Mouse (Mus musculus) MEL (cell line): Measurements from ENCODE around the gene Idh3b. TPM values are rescaled to one million over a fixed set of nuclear protein-coding genes. Genes with fewer than 3 reads are reported as not detected.

ENCODE experiments used
- DNase-seq: peaks from one replicate; pipeline ENCODE4 v3.0.0; 2011; ENCODE audit warnings: low read depth, low spot score
- H3K27ac ChIP-seq: 2 replicates; pipeline ENCODE4 v1.5.1; 2012; ENCODE audit warnings: low read depth, mild to moderate bottlenecking, control low read depth, low read length, moderate library complexity; ENCODE audit not compliant: control insufficient read depth
- H3K27me3 ChIP-seq, 2 experiments: fragments of 150-350 bp in 1 of 2; sonication (generic) in 1 of 2; 2 replicates each; pipeline ENCODE4 v1.6.1; 2012; ENCODE audit warnings: low read length in 2 of 2, mild to moderate bottlenecking in 2 of 2, improper control_type of control experiment in 1 of 2, moderate library complexity in 1 of 2; ENCODE audit not compliant: insufficient read depth in 2 of 2, control insufficient read depth in 1 of 2
- H3K36me3 ChIP-seq, 2 experiments: 2 replicates each; pipeline ENCODE4 v1.6.1; 2012 to 2014; ENCODE audit warnings: low read length in 2 of 2, improper control_type of control experiment in 1 of 2, inconsistent platforms in 1 of 2, mild to moderate bottlenecking in 1 of 2; ENCODE audit not compliant: insufficient read depth in 2 of 2, control insufficient read depth in 1 of 2
- H3K4me1 ChIP-seq, 2 experiments: fragments of 150-350 bp in 1 of 2; sonication (generic) in 1 of 2; 2 replicates each; pipeline ENCODE4 v1.6.1; 2012; ENCODE audit warnings: low read length in 2 of 2, improper control_type of control experiment in 1 of 2, mild to moderate bottlenecking in 1 of 2; ENCODE audit not compliant: insufficient read depth in 2 of 2, control insufficient read depth in 1 of 2
- H3K4me3 ChIP-seq, 2 experiments: fragments of 150-350 bp in 1 of 2; sonication (generic) in 1 of 2; 2 replicates each; pipeline ENCODE4 v1.5.1; 2012; ENCODE audit warnings: low read depth in 2 of 2, low read length in 2 of 2, mild to moderate bottlenecking in 2 of 2, moderate library complexity in 2 of 2, control low read depth in 1 of 2, improper control_type of control experiment in 1 of 2; ENCODE audit not compliant: control insufficient read depth in 1 of 2, insufficient read depth in 1 of 2
- H3K79me2 ChIP-seq: 2 replicates; pipeline ENCODE4 v1.6.1; 2012; ENCODE audit warnings: mild to moderate bottlenecking, low read length, moderate library complexity; ENCODE audit not compliant: control insufficient read depth, poor library complexity, insufficient read depth
- H3K9ac ChIP-seq: 2 replicates; pipeline ENCODE4 v1.6.1; 2012; ENCODE audit warnings: low read depth, mild to moderate bottlenecking, control low read depth, low read length, moderate library complexity; ENCODE audit not compliant: control insufficient read depth, poor library complexity, severe bottlenecking
- H3K9me3 ChIP-seq: fragments of 150-350 bp; sonication (generic); replicated peaks from 2 replicates; pipeline ENCODE4 v1.6.1; 2012; ENCODE audit warnings: mild to moderate bottlenecking, low read length, improper control_type of control experiment, moderate library complexity; ENCODE audit not compliant: insufficient read depth
- BHLHE40 ChIP-seq: IDR thresholded peaks from 2 replicates; pipeline ENCODE4 v1.6.1; 2012; ENCODE audit warnings: low read depth, mild to moderate bottlenecking, inconsistent platforms, low read length, improper control_type of control experiment, borderline replicate concordance
- CHD1 ChIP-seq: IDR thresholded peaks from 2 replicates; pipeline ENCODE4 v1.6.1; 2012; ENCODE audit warnings: low read depth, mild to moderate bottlenecking, inconsistent platforms, low read length, improper control_type of control experiment
- ELF1 ChIP-seq: IDR thresholded peaks from 2 replicates; pipeline ENCODE4 v1.6.1; 2014; ENCODE audit warnings: low read depth, mild to moderate bottlenecking, inconsistent platforms, low read length, improper control_type of control experiment, moderate library complexity
- EP300 ChIP-seq, 2 experiments: IDR thresholded peaks; 2 replicates each; pipeline ENCODE4 v1.6.1; 2011; ENCODE audit warnings: improper control_type of control experiment in 2 of 2, low read length in 2 of 2, low read depth in 1 of 2, mild to moderate bottlenecking in 1 of 2
- ETS1 ChIP-seq: IDR thresholded peaks from 2 replicates; pipeline ENCODE4 v1.6.1; 2012; ENCODE audit warnings: low read depth, mild to moderate bottlenecking, inconsistent platforms, low read length, improper control_type of control experiment, moderate library complexity
- GABPA ChIP-seq: IDR thresholded peaks from 2 replicates; pipeline ENCODE4 v1.6.1; 2012; ENCODE audit warnings: low read depth, mild to moderate bottlenecking, inconsistent platforms, low read length, improper control_type of control experiment, moderate library complexity
- GATA1 ChIP-seq: IDR thresholded peaks from 2 replicates; pipeline ENCODE4 v1.6.1; 2011; ENCODE audit warnings: low read depth, low read length, improper control_type of control experiment
- HCFC1 ChIP-seq: IDR thresholded peaks from 2 replicates; pipeline ENCODE4 v1.6.1; 2012; ENCODE audit warnings: low read depth, mild to moderate bottlenecking, inconsistent platforms, low read length, improper control_type of control experiment, moderate library complexity
- KAT2A ChIP-seq: conservative IDR thresholded peaks from 2 replicates; pipeline ENCODE4 v1.6.1; 2012; ENCODE audit warnings: low read depth, low read length, improper control_type of control experiment, inconsistent platforms
- MAFK ChIP-seq: IDR thresholded peaks from 2 replicates; pipeline ENCODE4 v1.6.1; 2011; ENCODE audit warnings: low read depth, mild to moderate bottlenecking, low read length, improper control_type of control experiment, borderline replicate concordance
- MAX ChIP-seq: IDR thresholded peaks from 2 replicates; pipeline ENCODE4 v1.6.1; 2011; ENCODE audit warnings: low read length, improper control_type of control experiment
- MAZ ChIP-seq: IDR thresholded peaks from 2 replicates; pipeline ENCODE4 v1.6.1; 2012; ENCODE audit warnings: low read depth, mild to moderate bottlenecking, inconsistent platforms, low read length, improper control_type of control experiment
- MXI1 ChIP-seq: IDR thresholded peaks from 2 replicates; pipeline ENCODE4 v1.6.1; 2011; ENCODE audit warnings: mild to moderate bottlenecking, low read depth, low read length, improper control_type of control experiment
- MYB ChIP-seq: IDR thresholded peaks from 2 replicates; pipeline ENCODE4 v1.6.1; 2011; ENCODE audit warnings: mild to moderate bottlenecking, low read depth, low read length, improper control_type of control experiment
- MYC ChIP-seq: IDR thresholded peaks from 2 replicates; pipeline ENCODE4 v1.6.1; 2011; ENCODE audit warnings: low read depth, mild to moderate bottlenecking, low read length, improper control_type of control experiment, moderate library complexity
- NRF1 ChIP-seq: IDR thresholded peaks from 2 replicates; pipeline ENCODE4 v1.6.1; 2014; ENCODE audit warnings: low read depth, mild to moderate bottlenecking, inconsistent platforms, low read length, improper control_type of control experiment, moderate library complexity; ENCODE audit not compliant: poor library complexity, insufficient read depth, severe bottlenecking
- POLR2A ChIP-seq, 2 experiments: IDR thresholded peaks; 2 replicates each; pipeline ENCODE4 v1.6.1; 2011 to 2012; ENCODE audit warnings: low read length in 2 of 2, mild to moderate bottlenecking in 2 of 2, control low read depth in 1 of 2, improper control_type of control experiment in 1 of 2, low read depth in 1 of 2, moderate library complexity in 1 of 2; ENCODE audit not compliant: control insufficient read depth in 1 of 2, insufficient read depth in 1 of 2, poor library complexity in 1 of 2
- POLR2AphosphoS5 ChIP-seq: IDR thresholded peaks from 2 replicates; pipeline ENCODE4 v1.6.1; 2012; ENCODE audit warnings: low read depth, borderline replicate concordance, mild to moderate bottlenecking, inconsistent platforms, low read length, moderate library complexity, mixed read lengths
- RAD21 ChIP-seq: IDR thresholded peaks from 2 replicates; pipeline ENCODE4 v1.6.1; 2011; ENCODE audit warnings: mild to moderate bottlenecking, low read depth, low read length, improper control_type of control experiment
- RCOR1 ChIP-seq: IDR thresholded peaks from 2 replicates; pipeline ENCODE4 v1.6.1; 2012; ENCODE audit warnings: low read depth, mild to moderate bottlenecking, inconsistent platforms, low read length, improper control_type of control experiment
- SIN3A ChIP-seq: IDR thresholded peaks from 2 replicates; pipeline ENCODE4 v1.6.1; 2012; ENCODE audit warnings: low read length, improper control_type of control experiment, inconsistent platforms
- SMC3 ChIP-seq: IDR thresholded peaks from 2 replicates; pipeline ENCODE4 v1.6.1; 2011; ENCODE audit warnings: low read depth, low read length, improper control_type of control experiment
- TAL1 ChIP-seq: IDR thresholded peaks from 2 replicates; pipeline ENCODE4 v1.6.1; 2012; ENCODE audit warnings: mild to moderate bottlenecking, inconsistent platforms, low read length, moderate library complexity, mixed read lengths
- TBP ChIP-seq: IDR thresholded peaks from 2 replicates; pipeline ENCODE4 v1.8.0; 2011; ENCODE audit warnings: low read depth, low read length, improper control_type of control experiment
- TCF12 ChIP-seq: IDR thresholded peaks from 2 replicates; pipeline ENCODE4 v1.6.1; 2014; ENCODE audit warnings: low read depth, mild to moderate bottlenecking, inconsistent platforms, low read length, improper control_type of control experiment, moderate library complexity
- UBTF ChIP-seq: IDR thresholded peaks from 2 replicates; pipeline ENCODE4 v1.6.1; 2012; ENCODE audit warnings: low read depth, mild to moderate bottlenecking, inconsistent platforms, low read length, improper control_type of control experiment, moderate library complexity, borderline replicate concordance; ENCODE audit not compliant: insufficient read depth
- USF1 ChIP-seq: IDR thresholded peaks from 2 replicates; pipeline ENCODE4 v1.6.1; 2014; ENCODE audit warnings: low read depth, mild to moderate bottlenecking, inconsistent platforms, low read length, improper control_type of control experiment, moderate library complexity
- USF2 ChIP-seq, 2 experiments: IDR thresholded peaks; 2 replicates each; pipeline ENCODE4 v1.6.1; 2011 to 2012; ENCODE audit warnings: improper control_type of control experiment in 2 of 2, low read length in 2 of 2, borderline replicate concordance in 1 of 2, inconsistent platforms in 1 of 2, low read depth in 1 of 2, mild to moderate bottlenecking in 1 of 2; ENCODE audit not compliant: insufficient read depth in 1 of 2
- ZC3H11A ChIP-seq: IDR thresholded peaks from 2 replicates; pipeline ENCODE4 v1.6.1; 2012; ENCODE audit warnings: low read depth, mild to moderate bottlenecking, inconsistent platforms, low read length, improper control_type of control experiment
- ZMIZ1 ChIP-seq: IDR thresholded peaks from 2 replicates; pipeline ENCODE4 v1.6.1; 2012; ENCODE audit warnings: low read depth, mild to moderate bottlenecking, inconsistent platforms, low read length, improper control_type of control experiment, moderate library complexity
- ZNF384 ChIP-seq: IDR thresholded peaks from 2 replicates; pipeline ENCODE4 v1.6.1; 2012; ENCODE audit warnings: low read depth, mild to moderate bottlenecking, inconsistent platforms, low read length, improper control_type of control experiment
- polyA plus RNA-seq, 2 experiments: library from polyadenylated mRNA; stranded (reverse) in 1 of 2; unstranded in 1 of 2; fragments of >175 nt in 1 of 2; fragments of >200 nt in 1 of 2; gene quantifications; 2 replicates each; pipeline versions ENCODE4 v1.2.1 to v1.2.4; 2012; ENCODE audit warnings: low replicate concordance in 2 of 2, low read depth in 1 of 2; ENCODE audit not compliant: insufficient read length in 2 of 2, insufficient read depth in 1 of 2, missing spikeins in 1 of 2
- total RNA-seq: library from RNA; depleted of rRNA; stranded (reverse); fragments of 300-350 nt; gene quantifications from 2 replicates; pipeline ENCODE4 v1.2.3, GENCODE M21; 2012

The Idh3b gene
- total and polyA plus RNA-seq, 3 experiments: 210 to 1,030 (median 551) TPM

DNA sequence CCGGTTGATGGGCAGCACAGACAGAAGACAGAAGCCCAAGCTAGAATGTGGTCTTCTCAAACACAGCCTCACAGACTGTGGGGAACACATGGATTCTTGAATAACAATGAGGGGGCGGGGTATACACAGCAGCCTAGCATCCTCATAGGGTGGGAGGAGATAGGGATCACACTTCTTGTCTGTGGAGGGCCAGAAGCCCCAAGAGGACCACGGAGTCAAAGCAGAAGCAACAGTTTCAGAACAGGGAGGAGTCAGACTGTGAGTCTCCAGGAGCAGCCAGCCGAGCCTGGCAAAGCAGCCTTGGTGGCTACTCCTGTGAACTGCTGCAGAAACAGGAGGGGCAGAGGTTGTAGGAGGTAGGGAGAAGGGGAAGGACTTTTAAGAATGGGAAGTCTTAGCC, 9.1 kb upstream of the Idh3b start:
- H3K27ac ChIP-seq: peak overlapping the region; percentile 22
- H3K27me3 ChIP-seq: no peaks in the 10 kb centered on the region
- peaks cover 6 to 17% of the 10 kb centered on the region in 2 experiments; a peak in 3 of 4 replicates for H3K4me1 ChIP-seq

DNA sequence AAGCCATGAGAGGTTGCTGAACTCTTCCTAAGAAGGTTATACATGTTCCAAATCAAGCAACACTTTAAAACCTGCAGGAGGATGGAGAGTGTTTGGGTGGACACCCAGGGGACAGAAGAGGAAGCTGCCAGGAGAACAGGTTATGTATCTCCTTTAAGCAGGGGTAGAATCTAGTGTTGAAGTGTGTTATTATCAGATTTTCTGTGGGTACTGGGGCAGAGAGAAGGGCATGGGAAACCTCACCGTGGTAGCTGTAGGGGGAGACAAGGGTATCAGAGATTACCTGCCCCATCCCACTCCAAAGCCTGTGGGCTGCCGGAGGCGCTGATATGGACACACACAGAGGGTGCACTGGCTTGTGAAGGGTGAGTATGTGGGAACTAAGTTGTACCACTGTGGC, 8.7 kb upstream of the Idh3b start:
- no peaks in the 10 kb centered on the region for H3K79me2 ChIP-seq
- no peak overlapping the region for H3K9ac ChIP-seq
- H3K9me3 ChIP-seq: no peaks in the 10 kb centered on the region
- peak overlapping the region; percentile 22; the same call in 1 of the 2 replicates for H3K27ac ChIP-seq
- DNase-seq: no peak
- H3K36me3 ChIP-seq: peaks cover 0 to 9% of the 10 kb centered on the region in 2 experiments; a peak in 2 of 4 replicates
- H3K4me1 ChIP-seq: peaks cover 6 to 17% of the 10 kb centered on the region in 2 experiments; a peak in 3 of 4 replicates
- no peaks in the 10 kb centered on the region for H3K27me3 ChIP-seq
- no peak overlapping the region for H3K4me3 ChIP-seq
- no peak for TF ChIP-seq ZC3H11A
- no peak for TF ChIP-seq BHLHE40
- TF ChIP-seq TBP: no peak
- TF ChIP-seq EP300 (IDR thresholded peaks at IDR 0.05; ENCODE audit: low read depth in 1 of 2, low read length in 2 of 2): peak; percentile 55 to 58; a peak in 3 of 4 replicates
- no peak for TF ChIP-seq MAFK
- TF ChIP-seq TAL1: peak; percentile 38
- TF ChIP-seq ETS1: 0 out of 2 replicates have a peak, but pooled peaks have one; percentile 23
- TF ChIP-seq RCOR1: peak; percentile 44; the same call in 1 of the 2 replicates
- TF ChIP-seq USF1: no peak
- TF ChIP-seq USF2 (IDR thresholded peaks at IDR 0.05; ENCODE audit: borderline replicate concordance in 1 of 2, insufficient read depth in 1 of 2, low read depth in 1 of 2, low read length in 2 of 2): no peak
- TF ChIP-seq MYB: no peak
- TF ChIP-seq UBTF: no peak
- no peak for TF ChIP-seq ZMIZ1
- no peak for TF ChIP-seq MYC
- no peak for TF ChIP-seq POLR2A (IDR thresholded peaks at IDR 0.05; ENCODE audit: control insufficient read depth in 1 of 2, insufficient read depth in 1 of 2, low read depth in 1 of 2, low read length in 2 of 2, poor library complexity in 1 of 2)
- TF ChIP-seq POLR2AphosphoS5: no peak
- TF ChIP-seq SMC3: no peak
- TF ChIP-seq GABPA: no peak
- no peak for TF ChIP-seq MAX
- no peak for TF ChIP-seq ELF1
- TF ChIP-seq TCF12: peak; percentile 67
- peak; percentile 21; the same call in 1 of the 2 replicates for TF ChIP-seq SIN3A
- TF ChIP-seq ZNF384: no peak
- TF ChIP-seq NRF1: no peak
- TF ChIP-seq CHD1: no peak
- TF ChIP-seq HCFC1: no peak

More for the DNA sequence above, 9.1 kb upstream of the Idh3b start:
- TF ChIP-seq POLR2A (IDR thresholded peaks at IDR 0.05; ENCODE audit: control insufficient read depth in 1 of 2, insufficient read depth in 1 of 2, low read depth in 1 of 2, low read length in 2 of 2, poor library complexity in 1 of 2) (peak in 1 of 2 experiments; percentile 49; a peak in 1 of 4 replicates), TBP (peak; percentile 65), MAZ (no peak), MXI1 (peak; percentile 44; the same call in 1 of the 2 replicates), NRF1 (no peak), ETS1 (no peak), SIN3A (0 out of 2 replicates have a peak, but pooled peaks have one; percentile 9), ZC3H11A (no peak), MAX (peak; percentile 49; the same call in 1 of the 2 replicates), KAT2A (no peak), GATA1 (peak; percentile 57), RAD21 (no peak)
- H3K9me3 ChIP-seq: no peaks in the 10 kb centered on the region
- peak overlapping the region; percentile 17 to 36; a peak in 3 of 4 replicates for H3K4me3 ChIP-seq
- H3K79me2 ChIP-seq: no peaks in the 10 kb centered on the region
- H3K9ac ChIP-seq: peak overlapping the region; percentile 16
- DNase-seq: peak; percentile 91
- peaks cover 0 to 9% of the 10 kb centered on the region in 2 experiments; a peak in 2 of 4 replicates for H3K36me3 ChIP-seq
